Mouse (Mus musculus) lung, adult 2 months (tissue): ENCODE results near the gene Il31.

Experiments used
- CTCF ChIP-seq: fragments of 200-500 bp; IDR thresholded peaks from 2 replicates; pipeline ENCODE4 v1.5.1; 2011; ENCODE audit warnings: mild to moderate bottlenecking, low read length, control low read depth; ENCODE audit not compliant: insufficient read depth
- POLR2A ChIP-seq: fragments of 200-500 bp; IDR thresholded peaks from 2 replicates; pipeline ENCODE4 v1.6.1; 2011; ENCODE audit warnings: low read depth, mild to moderate bottlenecking, control low read depth, low read length, borderline replicate concordance; ENCODE audit errors: extremely low read depth

DNA sequence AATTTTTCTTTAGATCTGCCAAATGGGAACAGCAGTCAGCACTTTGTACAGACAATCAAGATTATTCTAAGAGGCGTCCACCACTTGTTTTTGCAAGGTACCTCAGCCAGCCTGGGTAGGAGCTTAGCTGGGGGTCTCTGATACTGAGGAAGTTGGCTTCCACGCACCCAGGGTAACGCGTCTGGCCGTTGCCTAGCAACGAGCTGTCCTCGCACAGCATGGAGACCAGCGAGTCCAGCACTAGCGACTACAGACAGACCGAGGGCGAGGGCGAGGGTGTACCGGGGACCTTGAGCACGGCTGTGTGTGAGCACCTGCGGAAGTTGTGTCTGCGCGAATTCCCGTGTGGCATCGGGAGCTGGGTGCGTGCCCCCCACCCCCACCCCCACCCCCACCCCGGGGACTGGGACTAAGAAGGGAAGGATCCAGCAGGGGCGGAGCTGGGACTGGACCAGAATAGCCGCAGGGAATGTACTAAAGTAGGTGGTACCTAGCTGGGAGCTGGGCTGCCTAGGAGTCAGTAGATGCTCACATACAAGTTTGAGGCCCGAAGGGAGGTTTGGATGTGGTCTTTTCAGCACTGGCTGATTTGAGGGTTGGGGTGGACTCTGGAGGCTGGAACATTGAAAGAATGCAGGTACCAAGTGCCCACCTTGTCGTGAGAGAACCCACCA is at the start of gene Il31, which contains the start of gene Lrrc43:
- no peak for TF ChIP-seq CTCF
- TF ChIP-seq POLR2A: no peak
